Mouse (Mus musculus): ENCODE measurements around the gene Tsga8. TPM values are rescaled to one million over a fixed set of nuclear protein-coding genes. Genes with fewer than 3 reads are reported as not detected.

The Tsga8 gene
- polyA plus RNA-seq (2011; ENCODE audit: insufficient read depth, insufficient read length, low replicate concordance, missing spikeins) = not detected in 2 replicates

- Histone ChIP-seq H3K27ac (ENCODE audit: control insufficient read depth, insufficient read depth, low read depth, low read length, poor library complexity) (no peak within 1 kb of the TSS), H3K4me3 (replicated peaks; ENCODE audit: control insufficient read depth, low read depth, low read length) (no peak within 1 kb of the TSS), H3K4me1 (ENCODE audit: control insufficient read depth, insufficient read depth, low read length) (no peaks in the 10 kb centered on the region)
- 86% methylated on average over 15 of the region's 15 CpGs for WGBS
- no peak for TF ChIP-seq POLR2A (IDR thresholded peaks at IDR 0.05; ENCODE audit: borderline replicate concordance, control insufficient read depth, low read depth, low read length)
- no peak for TF ChIP-seq CTCF (IDR thresholded peaks at IDR 0.05; ENCODE audit: control insufficient read depth, insufficient read depth, low read length)
Observed at GRCm38 (mm10) chrX:83487598-83487997, at the start of gene Tsga8. Gene Tsga8 (minus strand): TSS chrX:83487924.

Measured in bone marrow, adult 2 months (tissue).